Mouse (Mus musculus) stomach, postnatal 0 days (tissue): Measurements from ENCODE around the gene Npw. TPM values are rescaled to one million over a fixed set of nuclear protein-coding genes. Genes with fewer than 3 reads are reported as not detected.
A peak's percentile ranks its signal among the peaks of the same experiment; 100 is the strongest.

Experiments
- ATAC-seq: fragments of 200-750 bp; cut with Nextera tagmentation; 2 replicates; pipeline ENCODE4 v1.8.0; 2017; ENCODE audit not compliant: low FRiP score, low TSS enrichment
- DNase-seq: peaks from one replicate; pipeline ENCODE4 v3.0.0-alpha.2; 2016; ENCODE audit warnings: low spot score
- H3K27ac ChIP-seq: fragments of 300-500 bp; sonication (generic); replicated peaks from 2 replicates; pipeline ENCODE4 v1.5.1; 2014; ENCODE audit warnings: mild to moderate bottlenecking, control low read depth
- H3K27me3 ChIP-seq: fragments of 300-500 bp; sonication (generic); 2 replicates; pipeline ENCODE4 v1.6.1; 2014; ENCODE audit warnings: low read length; ENCODE audit not compliant: control insufficient read depth, insufficient read depth
- H3K36me3 ChIP-seq: fragments of 300-500 bp; sonication (generic); 2 replicates; pipeline ENCODE4 v1.6.1; 2014; ENCODE audit warnings: low read length, mixed read lengths; ENCODE audit not compliant: control insufficient read depth, insufficient read depth
- H3K4me1 ChIP-seq: fragments of 300-500 bp; sonication (generic); replicated peaks from 2 replicates; pipeline ENCODE4 v1.6.1; 2014; ENCODE audit warnings: antibody characterized with exemption; ENCODE audit not compliant: control insufficient read depth, insufficient read depth
- H3K4me2 ChIP-seq: fragments of 300-500 bp; sonication (generic); replicated peaks from 2 replicates; pipeline ENCODE4 v1.6.1; 2014; ENCODE audit warnings: low read depth, mild to moderate bottlenecking, control low read depth, moderate library complexity
- H3K4me3 ChIP-seq: fragments of 300-500 bp; sonication (generic); 2 replicates; pipeline ENCODE4 v1.5.1; 2014; ENCODE audit warnings: low read depth, low read length, control low read depth
- H3K9ac ChIP-seq: fragments of 300-500 bp; sonication (generic); 2 replicates; pipeline ENCODE4 v1.6.1; 2014; ENCODE audit warnings: mild to moderate bottlenecking, low read length, control low read depth, mixed read lengths
- H3K9me3 ChIP-seq: fragments of 300-500 bp; sonication (generic); 2 replicates; pipeline ENCODE4 v1.6.1; 2016; ENCODE audit warnings: low read length; ENCODE audit not compliant: control insufficient read depth
- CTCF ChIP-seq: IDR thresholded peaks from 2 replicates; pipeline ENCODE4 v1.5.1; 2016; ENCODE audit warnings: antibody characterized with exemption, low read depth, mild to moderate bottlenecking, moderate library complexity
- EP300 ChIP-seq: optimal IDR thresholded peaks from 2 replicates; pipeline ENCODE3; 2016; ENCODE audit warnings: antibody characterized with exemption
- WGBS: fragments of 180-500 bp; shearing (Covaris S2); extraction: QIAGEN DNeasy Blood & Tissue Kit; methylation state at CpG from one replicate; pipeline ENCODE4 v1.1.7; 2014; 5-methylcytosine and 5-hydroxymethylcytosine counted together
- polyA plus RNA-seq: library from polyadenylated mRNA; unstranded; fragments of >200 nt; fragmentation: Nextera tagmentation; extraction: Ambion mirVana; gene quantifications from 2 replicates; pipeline ENCODE4 v1.2.1, GENCODE M21; 2015

Npw gene
- polyA plus RNA-seq, 1 experiment from 2014 or later: 1.8 TPM

GRCm38 (mm10) chr17:24632167-24632812, 26.0 kb downstream of the Npw start, which contains the start of the genes Tsc2 and Nthl1:
Tsc2 (minus strand) TSS chr17:24632630.
Nthl1 (plus strand) TSS chr17:24632680.
- WGBS: 1% methylated on average over 51 of the region's 51 CpGs
- H3K4me1 ChIP-seq: peaks cover 3% of the 10 kb centered on the region; the same call in 1 of the 2 replicates
- peak within 1 kb of the TSS; percentile 96 for H3K27ac ChIP-seq
- TF ChIP-seq CTCF: 0 out of 2 replicates have a peak, but pooled peaks have one; percentile 1
- no peak for TF ChIP-seq EP300
- H3K27me3 ChIP-seq: no peaks in the 10 kb centered on the region
- ATAC-seq (peak; percentile 74), DNase-seq (peak; percentile 86)
- no peaks in the 10 kb centered on the region for H3K9me3 ChIP-seq
- H3K9ac ChIP-seq: peak within 1 kb of the TSS; percentile 78
- peaks cover 11% of the 10 kb centered on the region; the same call in 1 of the 2 replicates for H3K36me3 ChIP-seq
- H3K4me3 ChIP-seq: peak within 1 kb of the TSS; percentile 68
- peak within 1 kb of the TSS; percentile 89 for H3K4me2 ChIP-seq

GRCm38 (mm10) chr17:24630072-24630471, 28.2 kb downstream of the Npw start:
- Histone ChIP-seq H3K4me3 (no peak overlapping the region), H3K27me3 (no peaks in the 10 kb centered on the region), H3K9me3 (no peaks in the 10 kb centered on the region), H3K27ac (no peak overlapping the region), H3K4me1 (peaks cover 3% of the 10 kb centered on the region; the same call in 1 of the 2 replicates), H3K9ac (no peak overlapping the region), H3K36me3 (peaks cover 17% of the 10 kb centered on the region; the same call in 1 of the 2 replicates), H3K4me2 (no peak overlapping the region)
- TF ChIP-seq EP300 (no peak), CTCF (0 out of 2 replicates have a peak, but pooled peaks have one; percentile 20)
- 90% methylated on average over 14 of the region's 14 CpGs for WGBS
- ATAC-seq (no peak), DNase-seq (no peak)

DNA sequence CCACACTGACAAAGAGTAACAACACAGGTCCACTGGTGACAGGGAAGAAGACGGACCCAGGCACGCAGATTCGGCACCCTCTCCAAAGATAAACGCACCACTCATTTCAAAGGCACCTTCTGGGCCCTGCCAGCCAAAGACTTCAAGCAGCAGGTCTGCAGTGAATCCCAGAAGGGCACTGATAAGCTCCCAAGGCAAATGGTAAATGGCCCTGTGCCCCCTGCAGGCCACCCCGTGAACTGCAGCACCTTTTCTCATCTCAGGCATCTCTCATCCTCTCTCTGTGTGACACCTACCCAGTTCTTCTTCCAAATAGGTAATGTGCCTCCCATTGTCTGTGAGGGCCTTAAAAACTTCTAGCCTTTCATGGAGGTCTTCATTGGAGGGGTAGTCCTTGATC, 29.6 kb downstream of the Npw start:
- H3K4me1 ChIP-seq: peaks cover 3% of the 10 kb centered on the region; the same call in 1 of the 2 replicates
- H3K36me3 ChIP-seq: peaks cover 17% of the 10 kb centered on the region; the same call in 1 of the 2 replicates
- H3K9me3 ChIP-seq: no peaks in the 10 kb centered on the region
- WGBS: 36% methylated on average over 5 of the region's 5 CpGs
- peak; percentile 94 for TF ChIP-seq CTCF
- no peak for TF ChIP-seq EP300
- DNase-seq (peak; percentile 80), ATAC-seq (no peak)
- H3K4me2 ChIP-seq: no peak overlapping the region
- H3K27ac ChIP-seq: no peak overlapping the region
- no peak overlapping the region for H3K4me3 ChIP-seq
- no peak overlapping the region for H3K9ac ChIP-seq
- H3K27me3 ChIP-seq: no peaks in the 10 kb centered on the region

DNA sequence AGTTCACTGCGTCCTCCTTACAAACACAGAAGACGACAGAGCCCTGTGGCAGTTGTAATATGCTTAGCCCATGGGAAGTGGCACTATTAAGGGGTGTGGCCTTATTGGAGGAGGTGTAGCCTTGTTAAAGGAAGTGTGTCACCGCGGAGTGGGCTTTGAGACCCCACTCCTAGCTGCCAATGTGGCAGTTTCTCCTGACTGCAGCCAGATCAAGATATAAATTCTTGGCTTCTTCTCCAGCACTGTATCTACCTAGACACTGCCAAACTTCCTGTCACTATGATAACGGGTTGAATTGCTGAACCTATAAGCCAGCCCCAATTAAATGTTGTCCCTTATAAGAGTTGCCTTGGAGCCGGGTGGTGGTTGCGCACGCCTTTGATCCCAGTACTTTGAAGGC, 32.8 kb downstream of the Npw start:
- Histone ChIP-seq H3K27me3 (no peaks in the 10 kb centered on the region), H3K4me2 (no peak overlapping the region), H3K4me3 (no peak overlapping the region), H3K4me1 (no peaks in the 10 kb centered on the region), H3K27ac (no peak overlapping the region), H3K9me3 (no peaks in the 10 kb centered on the region), H3K9ac (no peak overlapping the region), H3K36me3 (peaks cover 29% of the 10 kb centered on the region)
- DNase-seq (no peak), ATAC-seq (no peak)
- no peak for TF ChIP-seq EP300
- TF ChIP-seq CTCF: no peak
- WGBS: 92% methylated on average over 8 of the region's 8 CpGs

GRCm38 (mm10) chr17:24617561-24618194, 40.6 kb downstream of the Npw start:
- Histone ChIP-seq H3K27ac (no peak overlapping the region), H3K9ac (no peak overlapping the region), H3K36me3 (peaks cover 49% of the 10 kb centered on the region), H3K27me3 (no peaks in the 10 kb centered on the region), H3K4me3 (no peak overlapping the region), H3K4me2 (no peak overlapping the region), H3K4me1 (no peaks in the 10 kb centered on the region), H3K9me3 (no peaks in the 10 kb centered on the region)
- peak; percentile 36; the same call in 1 of the 2 replicates for ATAC-seq
- no peak for DNase-seq
- 72% methylated on average over 14 of the region's 14 CpGs for WGBS
- TF ChIP-seq EP300 (no peak), CTCF (peak; percentile 53)

- H3K27ac ChIP-seq: no peak overlapping the region
- no peak overlapping the region for H3K9ac ChIP-seq
- H3K4me2 ChIP-seq: no peak overlapping the region
- H3K4me3 ChIP-seq: no peak overlapping the region
- no peak for ATAC-seq
- no peaks in the 10 kb centered on the region for H3K27me3 ChIP-seq
- H3K4me1 ChIP-seq: no peaks in the 10 kb centered on the region
- peaks cover 26% of the 10 kb centered on the region for H3K36me3 ChIP-seq
- no peak for TF ChIP-seq CTCF
- TF ChIP-seq EP300: no peak
- DNase-seq: no peak
- WGBS: 75% methylated on average over 2 of the region's 2 CpGs
- H3K9me3 ChIP-seq: no peaks in the 10 kb centered on the region
Observed at GRCm38 (mm10) chr17:24610711-24611110, 47.5 kb downstream of the Npw start.
